Mouse (Mus musculus) megakaryocyte, embryonic 14.5 days (primary cell): ENCODE measurements around the gene Mgll.

Experiments
- FLI1 ChIP-seq: IDR thresholded peaks from 2 replicates; pipeline ENCODE4 v1.6.1; 2012; ENCODE audit warnings: low read length, inconsistent platforms, mixed read lengths
- GATA1 ChIP-seq: IDR thresholded peaks from 3 replicates; pipeline ENCODE4 v1.6.1; 2012; ENCODE audit warnings: mixed read lengths, low read length, inconsistent platforms, borderline replicate concordance

DNA sequence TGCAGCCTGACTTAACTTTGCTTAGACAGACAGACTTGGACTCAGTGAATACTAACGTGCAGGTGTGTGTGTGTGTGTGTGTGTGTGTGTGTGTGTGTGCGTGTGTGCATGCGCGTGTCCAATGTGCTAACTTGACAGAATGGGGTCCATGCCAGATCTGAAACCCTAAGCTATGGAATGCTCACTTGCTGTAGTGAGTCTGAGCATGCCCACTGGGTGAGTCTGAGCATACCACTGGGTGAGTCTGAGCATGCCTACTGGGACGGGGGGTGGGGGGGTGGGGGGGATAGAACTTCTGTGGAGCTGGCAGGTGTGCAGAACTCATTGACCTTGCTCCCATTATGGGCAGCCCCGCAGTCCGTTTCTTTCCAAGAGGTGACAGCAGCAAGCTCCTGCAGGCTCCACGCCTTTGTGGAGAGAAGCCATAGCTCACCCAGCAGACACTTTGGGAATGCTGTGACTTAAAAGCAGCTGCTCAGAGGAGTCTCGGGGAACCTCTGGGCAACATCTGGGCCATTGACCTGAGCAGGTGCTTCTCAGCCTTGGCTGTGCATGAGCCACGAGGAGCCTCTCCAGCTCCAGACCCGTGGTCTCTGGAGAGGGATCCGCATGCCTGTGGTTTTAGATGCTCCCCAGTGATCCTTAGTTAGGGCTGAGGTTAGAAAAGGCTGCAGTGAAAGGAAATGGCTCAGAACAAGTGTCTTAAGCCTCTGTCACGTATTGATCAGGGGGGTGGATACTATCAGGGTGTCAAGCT is 38.4 kb downstream of the Mgll start:
- TF ChIP-seq FLI1, result no peak
- no peak for TF ChIP-seq GATA1
